Mouse (Mus musculus) thymus, adult 2 months (tissue): ENCODE measurements around the gene Ankfn1.

Source experiments
- CTCF ChIP-seq: fragments of 200-500 bp; IDR thresholded peaks from 2 replicates; pipeline ENCODE4 v1.5.1; 2012; ENCODE audit warnings: mild to moderate bottlenecking, control low read depth, low read length, moderate library complexity, borderline replicate concordance; ENCODE audit not compliant: control insufficient read depth, poor library complexity, insufficient read depth; ENCODE audit errors: extremely low read depth
- POLR2A ChIP-seq: fragments of 200-500 bp; IDR thresholded peaks from 2 replicates; pipeline ENCODE4 v1.6.1; 2012; ENCODE audit warnings: mild to moderate bottlenecking, low read length, control low read depth, moderate library complexity; ENCODE audit not compliant: control insufficient read depth, poor library complexity, insufficient read depth; ENCODE audit errors: extremely low read depth

- TF ChIP-seq POLR2A (no peak), CTCF (no peak)
Measured at GRCm38 (mm10) chr11:89619955-89620354, 157.5 kb downstream of the Ankfn1 start.
